Mouse (Mus musculus): ENCODE measurements around the gene Sbf1. TPM values are rescaled to one million over a fixed set of nuclear protein-coding genes. Genes with fewer than 3 reads are reported as not detected.
A peak's percentile ranks its signal among the peaks of the same experiment; 100 is the strongest.

Gene Sbf1
- total RNA-seq, 4 experiments from 2014 or later: 90.8 to 127 (median 101) TPM

DNA sequence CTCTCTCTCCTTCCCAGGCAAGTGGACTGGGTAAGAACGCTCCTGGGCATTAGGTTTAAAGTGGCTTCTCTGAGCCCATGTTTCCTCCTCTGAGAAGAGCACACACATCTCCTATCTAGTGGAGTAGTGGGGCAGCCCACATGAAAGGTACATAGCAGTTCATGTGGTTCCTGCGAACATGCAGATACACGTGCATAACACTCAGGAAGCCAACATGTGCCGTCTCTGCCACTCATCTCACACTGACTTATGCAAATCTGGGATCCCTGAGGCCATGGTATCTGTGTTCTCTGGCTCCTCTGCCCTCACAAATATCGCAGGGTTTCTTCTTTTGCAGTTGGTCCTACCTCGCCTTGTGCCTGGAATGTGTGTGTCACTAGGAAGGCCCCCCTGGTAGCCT lies 32.6 kb downstream of the Sbf1 start:
- DNase-seq: no peak

DNA sequence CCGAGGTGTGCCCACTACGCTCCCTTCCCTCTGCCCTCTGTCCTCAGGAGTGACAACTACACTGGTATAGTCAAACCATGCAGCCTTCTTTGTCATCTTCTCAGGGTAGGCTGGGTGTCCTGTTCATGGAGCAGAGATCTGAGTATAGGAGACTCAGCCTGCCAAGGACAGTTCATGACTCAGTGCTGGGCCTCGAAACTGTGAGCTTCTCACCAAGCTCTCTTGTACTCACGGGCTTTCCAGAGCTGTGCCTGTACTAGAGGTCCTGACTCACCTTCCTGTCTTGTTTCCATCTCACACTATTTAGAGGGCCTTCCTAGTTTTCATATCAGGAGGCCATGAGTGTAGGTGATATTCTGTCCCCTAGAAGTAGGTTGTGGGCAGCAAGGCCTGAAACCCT lies 37.7 kb downstream of the Sbf1 start:
- DNase-seq: peak; percentile 41

DNA sequence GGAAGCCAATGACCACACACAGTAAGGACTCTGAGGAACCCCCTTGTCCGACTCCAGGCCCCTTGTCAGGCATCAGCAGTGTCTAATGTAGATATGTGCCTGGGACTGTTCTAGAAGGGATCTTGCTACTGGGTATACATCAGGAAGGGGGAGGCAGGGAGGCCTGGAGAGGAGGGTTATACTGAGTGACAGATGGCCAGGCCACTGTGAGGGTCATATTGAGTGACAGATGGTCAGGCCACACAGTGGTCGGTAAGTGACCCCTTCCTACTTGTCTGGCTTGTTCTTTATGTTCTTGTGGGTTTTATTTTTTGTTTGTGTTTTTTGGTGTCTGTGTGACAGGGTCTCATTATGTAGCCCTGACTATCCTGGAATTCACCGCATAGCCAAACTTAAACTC lies 39.6 kb downstream of the Sbf1 start:
- DNase-seq: no peak

DNA sequence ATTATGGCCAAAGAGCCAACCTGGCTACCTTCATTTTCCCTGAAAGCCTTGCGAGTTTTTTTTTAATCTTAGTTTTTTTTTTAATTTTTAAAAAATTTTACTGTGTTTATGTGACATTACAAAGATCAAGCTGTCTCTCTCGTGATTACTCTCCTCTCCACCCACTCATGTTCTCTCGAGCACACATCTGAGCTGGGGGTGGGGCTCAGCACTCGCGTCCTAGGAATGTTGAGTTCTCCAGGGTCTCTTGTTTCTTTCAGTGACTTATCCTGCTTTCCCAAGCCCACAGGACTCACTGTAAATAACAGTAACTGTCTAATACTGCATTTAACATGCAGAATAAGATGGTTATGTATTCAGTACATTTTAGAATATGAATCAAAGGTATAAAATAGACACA lies 50.6 kb downstream of the Sbf1 start:
- no peak for DNase-seq

DNA sequence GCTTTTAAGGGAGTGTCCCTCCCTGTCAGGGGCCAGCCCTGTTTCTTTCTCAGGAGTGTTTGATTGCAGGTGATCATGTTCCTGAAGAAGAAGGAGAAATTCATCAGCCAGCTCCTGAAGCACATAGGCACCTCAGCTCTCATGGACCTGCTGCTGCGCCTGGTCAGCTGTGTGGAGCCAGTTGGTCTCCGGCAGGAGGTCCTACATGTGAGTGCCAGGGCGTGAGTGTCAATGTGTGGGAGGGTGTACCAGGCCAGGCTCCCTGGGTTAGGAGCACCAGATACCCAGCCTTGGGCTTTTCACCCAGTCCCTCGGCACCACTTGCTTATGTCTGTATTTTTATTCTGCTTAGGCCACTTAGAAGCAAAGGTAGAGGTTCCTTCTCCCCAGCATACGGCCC lies 56.1 kb downstream of the Sbf1 start:
- DNase-seq: no peak

DNA sequence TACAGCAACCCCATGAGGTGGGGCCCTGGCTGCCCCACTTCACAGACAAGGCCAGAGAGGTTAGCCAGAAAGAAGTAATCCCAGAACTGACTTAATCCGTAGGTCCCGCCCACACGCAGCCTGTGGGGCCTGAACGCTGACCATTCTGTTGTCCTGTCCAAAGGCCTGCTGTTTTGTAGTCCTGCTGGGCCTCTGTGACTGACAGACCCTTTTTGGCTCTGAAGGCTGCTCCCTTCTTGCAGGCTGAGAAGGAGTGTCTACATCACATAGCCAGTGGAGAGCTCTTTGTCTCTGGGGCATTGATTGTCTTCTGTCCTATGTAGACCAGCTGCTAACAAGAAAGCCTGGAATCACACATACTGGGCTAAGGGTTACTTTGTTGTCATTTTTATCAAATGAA lies 59.8 kb downstream of the Sbf1 start:
- DNase-seq: no peak

DNA sequence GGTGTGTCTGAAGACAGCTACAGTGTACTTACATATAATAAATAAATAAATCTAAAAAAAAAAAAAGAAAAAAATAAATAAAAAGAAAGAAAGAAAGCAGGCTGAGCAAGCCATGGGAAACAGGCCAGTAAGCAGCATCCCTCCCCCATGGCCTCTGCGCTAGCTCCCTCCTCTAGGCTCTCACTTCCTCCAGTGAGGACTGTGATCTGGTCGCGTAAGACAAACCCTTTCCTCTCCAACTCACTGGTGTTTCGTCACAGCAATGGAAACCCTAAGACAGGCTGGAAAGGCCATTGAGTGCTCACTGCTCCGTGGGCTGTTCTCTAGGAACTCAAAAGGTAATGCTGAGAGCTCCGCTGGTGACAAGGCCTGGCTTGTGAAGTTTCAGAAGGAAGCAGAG lies 66.0 kb downstream of the Sbf1 start:
- no peak for DNase-seq

DNA sequence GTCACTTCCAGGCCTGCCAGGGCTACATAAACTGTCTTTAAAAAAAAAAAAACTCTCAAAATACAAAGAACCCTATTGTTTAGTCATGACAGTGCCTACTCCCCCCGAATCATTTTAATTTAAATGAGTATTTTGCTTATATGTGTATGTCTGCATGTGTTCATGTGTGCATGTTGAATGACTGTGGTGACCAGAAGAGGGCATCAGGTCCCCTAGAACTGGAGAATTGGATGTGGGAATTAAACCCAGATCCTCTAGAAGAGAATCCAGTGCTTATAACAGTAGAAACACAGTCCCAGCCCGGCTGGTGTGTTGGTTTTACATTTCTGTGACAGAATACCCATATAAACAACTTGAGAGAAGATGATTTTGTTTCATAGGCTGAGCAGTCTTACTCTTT lies 74.1 kb downstream of the Sbf1 start:
- DNase-seq: no peak

DNA sequence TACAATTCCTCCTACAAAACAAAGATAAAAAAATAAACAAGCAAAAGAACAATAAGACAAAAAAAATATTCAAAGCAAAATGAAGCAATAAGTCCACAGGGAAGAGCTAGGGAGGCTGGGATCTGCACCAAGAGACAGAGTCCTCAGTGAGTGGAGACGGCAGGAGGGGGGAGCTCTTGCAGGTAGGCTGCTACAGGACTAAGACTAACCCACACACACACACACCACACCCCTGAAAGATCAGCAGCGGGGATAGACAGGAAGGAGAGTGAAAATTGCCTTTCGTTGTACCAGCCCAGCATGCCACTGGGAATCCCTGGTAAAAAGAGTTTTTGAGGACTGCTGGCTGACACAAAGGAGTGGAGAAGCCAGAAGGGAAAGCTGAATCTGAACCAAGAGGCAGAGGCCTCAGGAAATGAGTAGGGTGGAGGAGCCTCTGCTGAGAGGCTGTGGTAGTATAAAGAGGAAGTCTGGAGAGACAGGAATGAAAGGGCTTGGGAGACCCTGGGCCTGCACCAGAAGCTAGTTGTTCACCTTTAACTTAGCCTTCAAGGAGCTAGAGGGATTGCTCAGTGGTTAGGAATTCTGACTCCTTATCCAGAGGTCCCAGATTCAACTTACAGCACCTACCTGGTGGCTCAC lies 75.2 kb downstream of the Sbf1 start:
- DNase-seq: no peak

Small RNA genes within 50 kb of the gene (microRNA-seq; reads per million reads assigned to microRNA genes)
- 0.18 to 0.84 reads per million in 2 experiments for gene Mir6959

Other genes with a start within 250 kb of the Sbf1 start
- 10 to 100 TPM; 37.0 to 49.0 (median 43.7) TPM for gene Trabd, start 240.2 kb downstream of the Sbf1 start, total RNA-seq (2022)
- gene Selenoo, start 226.2 kb downstream of the Sbf1 start, total RNA-seq (2022): 10 to 100 TPM; 44.0 to 52.1 (median 46.1) TPM
- 10 to 100 TPM; 16.0 to 24.6 (median 20.3) TPM for gene Tubgcp6, start 192.2 kb downstream of the Sbf1 start, total RNA-seq (2022)
- gene Hdac10, start 186.6 kb downstream of the Sbf1 start, total RNA-seq (2022): 10 to 100 TPM; 13.2 to 23.1 (median 18.0) TPM
- 10 to 100 TPM; 10.5 to 22.7 (median 14.3) TPM for gene Mapk12, start 174.6 kb downstream of the Sbf1 start, total RNA-seq (2022)
- gene Mapk11, start 165.7 kb downstream of the Sbf1 start, total RNA-seq (2022): 1 to 10 TPM; 4.6 to 7.7 (median 6.3) TPM
- gene Plxnb2, start 134.5 kb downstream of the Sbf1 start, total RNA-seq (2022): 100 to 1,000 TPM; 153 to 177 (median 157) TPM
- 10 to 100 TPM in 1 of 4 experiments, 1 to 10 TPM in 3; 6.9 to 13.2 (median 8.9) TPM for gene Dennd6b, start 118.8 kb downstream of the Sbf1 start, total RNA-seq (2022)
- 10 to 100 TPM; 46.8 to 89.2 (median 66.8) TPM for gene Ppp6r2, start 103.8 kb downstream of the Sbf1 start, total RNA-seq (2022)
- gene Adm2, start 7.4 kb upstream of the Sbf1 start, total RNA-seq (2022): not detected
- 1 to 10 TPM in 2 of 4 experiments, not detected in 2; 1.4 TPM for gene Miox, start 19.1 kb upstream of the Sbf1 start, total RNA-seq (2022)
- 10 to 100 TPM; 44.4 to 57.5 (median 48.6) TPM for gene Lmf2, start 40.3 kb upstream of the Sbf1 start, total RNA-seq (2022)
- gene Ncaph2, start 40.4 kb upstream of the Sbf1 start, total RNA-seq (2022): 10 to 100 TPM; 79.1 to 93.1 (median 87.8) TPM
- gene Sco2, start 58.5 kb upstream of the Sbf1 start, total RNA-seq (2022): 10 to 100 TPM; 18.7 to 28.6 (median 24.6) TPM
- gene Tymp, start 61.7 kb upstream of the Sbf1 start, total RNA-seq (2022): under 1 TPM; 0.22 to 0.73 (median 0.51) TPM
- gene Odf3b, start 64.0 kb upstream of the Sbf1 start, total RNA-seq (2022): under 1 TPM; 0.34 to 0.73 (median 0.43) TPM
- under 1 TPM in 1 of 4 experiments, not detected in 3; 0.09 TPM for gene Klhdc7b, start 69.6 kb upstream of the Sbf1 start, total RNA-seq (2022)
- not detected for gene Syce3, start 95.2 kb upstream of the Sbf1 start, total RNA-seq (2022)
- 10 to 100 TPM in 3 of 4 experiments, 1 to 10 TPM in 1; 6.3 to 68.6 (median 53.1) TPM for gene Cpt1b, start 110.6 kb upstream of the Sbf1 start, total RNA-seq (2022)
- gene C730034F03Rik, start 114.3 kb upstream of the Sbf1 start, total RNA-seq (2022): 1 to 10 TPM; 1.1 to 2.3 (median 1.9) TPM
- gene Gm44502, start 114.4 kb upstream of the Sbf1 start, total RNA-seq (2022): 1 to 10 TPM in 2 of 4 experiments, not detected in 2; 1.2 to 1.5 TPM
- gene Chkb, start 114.6 kb upstream of the Sbf1 start, total RNA-seq (2022): 10 to 100 TPM; 47.0 to 76.2 (median 66.7) TPM
- 10 to 100 TPM; 14.3 to 19.0 (median 15.0) TPM for gene Mapk8ip2, start 138.6 kb upstream of the Sbf1 start, total RNA-seq (2022)
- gene Arsa, start 162.1 kb upstream of the Sbf1 start, total RNA-seq (2022): 10 to 100 TPM; 16.9 to 32.5 (median 21.6) TPM
- gene Shank3, start 184.3 kb upstream of the Sbf1 start, total RNA-seq (2022): 10 to 100 TPM; 29.1 to 61.2 (median 42.8) TPM

Data from adrenal gland, adult 8-10 months (tissue).